Mouse (Mus musculus): ENCODE data around the gene Nsrp1.

The Nsrp1 gene

DNA sequence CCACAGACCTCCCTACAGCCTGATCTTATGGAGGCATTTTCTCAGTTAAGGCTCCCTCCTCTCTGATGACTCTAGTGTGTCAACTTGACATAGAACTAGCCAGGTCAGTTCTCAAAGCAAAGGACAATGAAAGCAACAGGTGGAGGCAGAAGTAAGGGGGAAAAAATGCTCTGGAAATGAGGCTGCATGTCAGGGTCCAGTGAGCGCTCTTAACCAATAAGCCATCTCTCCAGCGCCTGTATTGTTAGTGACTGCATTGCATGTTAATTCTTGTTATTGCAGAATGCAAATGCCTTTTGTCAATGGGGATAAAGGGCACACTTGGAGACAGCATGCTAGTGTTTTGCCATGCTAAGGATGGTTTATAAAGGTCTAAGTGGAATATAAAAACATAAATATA, 35.4 kb downstream of the Nsrp1 start:
- DNase-seq (ENCODE audit: low read depth, low spot score): peak; percentile 62

DNA sequence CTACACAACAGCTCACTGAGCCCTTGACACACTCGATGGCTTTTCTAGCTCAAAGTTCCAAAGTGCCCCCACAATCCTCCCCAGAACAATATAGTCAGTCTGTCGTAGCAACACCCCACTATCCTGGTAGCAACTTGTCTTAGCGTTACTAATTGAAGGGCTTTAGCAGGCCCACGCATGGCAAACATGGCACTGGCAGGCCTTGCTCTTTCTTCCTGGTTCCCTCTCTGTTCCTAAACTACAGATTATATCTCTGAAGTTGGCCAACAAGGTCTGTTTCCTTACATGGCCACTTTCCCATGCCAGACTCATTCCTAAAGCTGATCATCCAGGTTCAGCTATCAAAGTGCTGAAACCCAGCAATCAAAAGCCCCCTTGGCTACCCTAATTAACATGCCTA, 36.3 kb downstream of the Nsrp1 start:
- DNase-seq (ENCODE audit: low read depth, low spot score): no peak

DNA sequence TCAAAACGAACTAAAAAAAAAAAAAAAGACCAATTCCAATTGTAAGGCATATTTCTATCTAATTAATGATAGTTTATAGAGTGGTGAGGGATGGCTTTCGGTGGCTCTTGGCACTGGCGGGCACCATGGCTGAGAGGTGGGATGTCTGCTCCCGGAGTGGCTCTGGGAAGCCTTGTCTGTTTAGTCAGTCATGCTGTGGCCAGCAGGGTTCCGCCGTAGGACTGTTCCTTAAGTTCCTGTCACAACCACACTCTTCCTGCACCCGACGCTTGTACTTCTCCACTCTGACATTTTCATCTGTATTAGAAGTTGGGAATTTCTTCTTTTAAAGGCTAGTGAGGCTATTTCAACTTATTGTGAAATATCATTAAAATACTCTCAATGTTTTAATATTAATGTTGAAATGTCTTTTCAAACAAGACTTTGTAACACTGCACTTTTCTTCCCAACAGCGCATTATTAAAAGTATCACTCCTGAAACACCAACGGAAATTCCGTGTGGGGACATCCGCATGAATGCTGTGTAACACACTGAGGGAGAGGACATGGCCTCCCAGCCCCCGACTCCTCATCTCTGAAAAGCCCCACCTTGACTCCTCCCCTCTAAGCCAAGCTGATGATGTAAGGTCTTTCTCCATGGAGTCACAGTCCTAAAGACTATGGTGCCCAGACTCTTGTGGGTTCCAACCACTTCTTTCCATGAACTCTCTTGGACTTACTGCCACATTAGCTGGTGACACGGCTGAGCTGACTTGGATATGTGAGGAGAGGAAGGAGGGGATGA, 46.9 kb downstream of the Nsrp1 start:
- no peak for DNase-seq (ENCODE audit: low read depth, low spot score)

DNA sequence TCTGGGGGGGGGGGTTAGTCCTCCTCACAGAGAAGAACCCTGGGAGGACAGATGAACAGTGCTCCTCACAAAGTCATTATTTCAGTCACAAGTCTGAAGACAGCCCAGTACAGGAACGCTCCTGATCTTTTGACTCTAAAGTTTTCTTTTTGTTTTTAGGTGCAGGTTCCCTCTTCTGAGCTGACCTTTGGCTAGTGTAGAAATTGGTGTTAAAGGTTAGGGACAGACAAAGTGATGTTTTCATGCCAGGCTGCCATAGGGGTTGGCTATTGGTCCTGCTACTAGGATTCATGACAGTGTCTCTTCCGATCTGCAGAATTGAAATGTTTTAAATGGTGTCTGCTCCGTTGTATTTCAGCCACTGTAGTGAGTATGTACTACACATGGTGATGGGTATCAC, 50.1 kb downstream of the Nsrp1 start:
- no peak for DNase-seq (ENCODE audit: low read depth, low spot score)

DNA sequence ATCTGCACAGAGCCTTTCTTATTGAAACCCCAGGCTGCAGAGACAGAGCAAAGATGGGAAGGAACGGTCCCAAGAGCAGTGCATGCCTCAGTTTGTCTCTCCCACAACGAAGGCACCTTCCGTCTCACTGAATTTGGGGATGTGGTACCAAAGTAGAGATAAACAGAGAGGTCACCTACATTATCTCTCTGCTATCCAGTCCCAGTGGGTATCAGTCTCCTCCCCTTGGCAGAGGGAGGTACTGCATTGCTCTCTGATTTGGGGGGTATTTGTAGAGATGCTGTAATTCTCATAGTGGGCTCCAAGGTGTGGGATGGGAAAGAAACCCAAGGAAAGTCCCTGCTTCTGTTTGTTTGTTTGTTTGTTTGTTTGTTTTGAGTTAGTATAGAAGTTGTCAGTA, 51.7 kb downstream of the Nsrp1 start:
- DNase-seq (ENCODE audit: low read depth, low spot score): peak; percentile 12

DNA sequence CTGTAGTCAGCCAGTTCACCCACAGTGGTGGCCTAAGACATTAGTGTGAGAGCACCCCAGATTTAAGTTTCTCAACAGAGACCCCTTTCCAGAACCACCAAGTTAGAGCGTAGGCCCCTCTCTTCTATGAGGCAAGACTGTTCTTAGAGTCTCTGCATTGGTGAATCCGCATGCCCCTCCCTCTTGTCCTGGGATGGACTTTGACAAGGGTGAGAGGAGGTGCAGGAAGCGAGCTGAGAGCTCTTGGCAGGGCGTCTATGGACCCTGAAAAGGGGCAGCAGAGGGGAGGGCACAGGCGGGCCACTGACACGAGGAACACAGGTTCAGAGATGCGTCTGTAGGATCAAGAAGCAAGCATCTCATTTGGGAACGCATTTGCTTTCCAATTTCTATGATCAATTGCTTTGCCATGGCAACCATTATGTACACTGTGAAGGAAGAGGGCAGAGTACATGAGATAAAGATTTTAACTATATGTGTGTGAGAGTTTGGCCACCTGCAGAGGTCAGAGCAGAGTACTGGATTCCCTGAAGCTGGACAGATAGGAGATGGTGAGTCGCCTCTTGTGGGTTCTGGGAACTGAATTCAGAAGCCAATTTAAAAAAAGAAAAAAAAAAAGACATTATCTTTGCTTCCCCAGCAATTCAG, 56.4 kb downstream of the Nsrp1 start:
- DNase-seq (ENCODE audit: low read depth, low spot score): no peak

DNA sequence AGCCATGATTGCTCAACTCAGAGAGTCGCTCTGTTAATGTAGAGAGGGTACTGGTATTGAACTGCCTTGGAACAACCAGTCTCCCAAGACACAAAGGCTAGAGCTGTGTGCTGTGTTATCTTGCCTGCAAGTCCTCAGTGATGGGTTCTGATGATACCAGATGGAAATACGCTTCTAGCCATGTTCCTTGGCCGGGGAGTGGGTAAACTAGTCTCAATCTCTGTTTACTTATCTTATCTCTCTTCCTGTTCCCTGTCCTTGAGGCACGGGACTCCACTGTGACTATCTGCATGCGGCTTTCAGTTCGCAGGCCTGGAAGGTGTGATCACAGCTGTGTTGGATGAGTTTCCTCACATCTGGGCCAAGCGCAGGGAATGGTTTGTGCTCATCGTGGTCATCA, 58.7 kb downstream of the Nsrp1 start:
- DNase-seq (ENCODE audit: low read depth, low spot score): no peak

DNA sequence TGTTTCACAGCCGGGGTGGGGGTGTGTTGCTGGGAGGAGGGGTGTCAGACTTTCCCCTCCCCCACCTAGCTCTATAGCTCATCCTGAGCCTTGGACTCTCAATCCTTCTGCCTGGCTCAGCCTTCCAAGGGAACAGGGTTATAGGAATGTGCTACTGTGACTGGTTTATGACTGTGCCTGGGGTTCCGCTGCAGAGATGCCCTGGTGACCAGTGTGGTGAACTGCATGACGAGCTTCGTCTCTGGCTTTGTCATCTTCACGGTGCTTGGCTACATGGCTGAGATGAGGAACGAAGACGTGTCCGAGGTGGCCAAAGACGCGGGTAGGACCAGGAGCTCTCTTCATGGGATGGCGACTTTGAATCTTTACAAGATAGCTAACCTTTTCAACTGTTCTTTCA, 60.2 kb downstream of the Nsrp1 start:
- no peak for DNase-seq (ENCODE audit: low read depth, low spot score)

DNA sequence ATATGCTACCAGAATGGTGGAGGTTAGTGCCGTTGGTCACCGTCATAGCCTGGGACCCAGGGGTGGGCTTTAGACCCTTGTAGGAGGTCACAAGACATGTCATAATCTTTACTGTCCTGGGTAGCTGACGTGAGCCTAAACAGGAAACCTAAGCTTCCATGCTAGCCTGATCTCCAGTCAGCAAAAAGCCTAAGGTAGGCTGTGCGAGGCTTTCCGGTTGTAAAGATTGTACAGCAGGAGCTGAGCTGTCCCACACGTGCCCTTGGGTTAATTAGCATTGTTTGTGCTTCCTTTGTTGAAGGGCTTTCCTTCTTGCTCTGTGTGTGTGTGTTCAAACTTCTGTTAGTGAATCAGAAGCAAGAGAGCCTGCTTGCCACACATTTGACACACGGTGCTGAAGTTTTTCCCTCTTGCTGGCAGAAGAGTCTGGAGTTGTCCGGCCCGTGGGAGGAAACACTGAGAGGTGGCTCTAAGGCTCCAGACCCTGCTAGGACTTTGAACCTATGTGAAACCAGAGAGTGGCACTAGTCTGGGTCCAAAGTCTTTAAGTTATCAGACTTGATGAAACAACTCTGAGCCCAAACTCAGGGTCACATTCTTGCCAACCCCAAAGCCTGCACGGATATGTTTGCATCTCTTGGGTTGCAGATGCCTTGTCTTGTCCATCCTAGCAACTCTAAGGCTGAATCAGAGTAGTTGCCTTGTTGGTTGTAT, 67.3 kb downstream of the Nsrp1 start:
- no peak for DNase-seq (ENCODE audit: low read depth, low spot score)

DNA sequence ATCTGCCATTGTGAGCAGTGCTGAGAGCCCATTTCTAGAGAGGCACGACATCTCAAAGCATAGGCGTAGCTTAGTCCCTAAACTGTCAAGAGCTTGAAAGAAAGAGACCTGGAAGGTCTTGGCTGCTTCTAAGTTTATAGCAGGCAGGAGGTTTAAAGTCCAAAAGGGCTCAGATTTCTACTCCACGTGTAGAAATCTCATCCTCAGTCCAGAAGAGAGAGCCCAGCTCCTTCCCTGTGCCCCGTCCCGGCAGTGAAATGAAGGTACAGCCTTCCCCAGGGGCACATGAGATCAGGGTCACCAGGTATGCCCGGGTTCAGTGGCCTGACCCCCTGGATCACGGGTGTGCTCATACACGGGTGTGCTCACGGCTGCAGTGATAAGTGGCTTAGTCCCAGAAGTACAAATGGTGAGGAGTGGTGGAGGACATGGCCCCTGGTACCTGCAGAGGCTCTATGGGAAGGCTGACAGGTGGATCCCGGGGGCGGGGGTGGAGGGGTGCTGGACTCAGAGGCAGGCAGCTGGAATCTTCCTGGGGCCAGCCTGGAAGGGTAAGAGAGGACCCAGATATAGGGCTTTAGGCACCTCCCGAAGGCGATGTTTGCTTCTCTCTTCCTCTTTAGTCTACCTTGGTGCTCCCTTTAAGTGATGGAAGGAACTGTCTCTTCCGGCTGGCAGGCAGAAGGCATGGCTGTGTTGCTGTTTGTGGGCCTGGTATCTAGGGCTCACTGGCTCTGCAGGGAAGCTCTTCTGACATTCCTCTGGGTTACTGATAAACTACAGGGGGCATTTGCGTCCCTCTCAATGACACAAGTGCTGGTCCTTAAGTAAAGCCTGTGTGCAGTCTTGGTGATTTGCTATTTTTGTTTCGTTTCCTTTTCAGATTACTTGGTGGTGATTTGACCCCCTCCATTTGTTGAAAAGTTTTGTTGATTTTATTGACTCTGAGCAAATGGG, 68.9 kb downstream of the Nsrp1 start:
- DNase-seq (ENCODE audit: low read depth, low spot score): peak; percentile 22

DNA sequence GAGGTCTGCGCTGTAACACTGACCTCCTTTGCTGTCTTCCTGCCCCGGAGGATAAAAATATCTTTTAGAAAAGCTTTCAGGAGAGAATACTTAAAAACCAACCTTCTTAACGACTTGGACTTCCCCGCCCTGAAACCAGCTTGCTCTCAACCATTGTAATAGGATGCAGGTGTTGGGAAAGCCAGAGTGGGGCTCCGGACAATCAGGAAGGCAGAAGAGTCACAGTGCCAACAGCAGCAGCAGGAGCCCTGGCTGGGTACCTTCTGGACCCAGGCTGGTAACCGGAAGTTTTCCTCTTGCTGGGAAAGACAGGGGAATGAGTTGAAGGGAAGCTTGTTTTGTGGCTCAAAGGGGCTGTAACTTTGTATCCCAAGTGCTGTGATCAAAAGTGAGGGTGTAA, 71.6 kb downstream of the Nsrp1 start:
- no peak for DNase-seq (ENCODE audit: low read depth, low spot score)

DNA sequence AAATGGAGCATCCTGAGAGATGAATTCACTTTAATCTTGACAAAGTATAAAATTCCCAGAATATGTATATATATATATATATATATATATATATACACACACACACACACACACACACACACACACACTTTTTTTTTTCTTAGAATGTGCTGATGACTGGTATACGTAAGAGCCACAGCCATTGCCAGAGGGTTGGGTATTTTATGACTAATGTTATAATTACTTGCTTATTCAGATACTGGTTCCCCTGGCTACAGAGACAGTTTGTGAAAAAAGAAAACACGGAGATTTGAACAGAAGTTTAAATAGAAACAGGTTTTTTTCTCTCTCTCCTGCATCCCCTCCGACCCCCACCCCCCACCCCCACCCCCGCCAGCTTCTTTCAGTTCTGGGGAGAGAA, 72.4 kb downstream of the Nsrp1 start:
- DNase-seq (ENCODE audit: low read depth, low spot score): no peak

DNA sequence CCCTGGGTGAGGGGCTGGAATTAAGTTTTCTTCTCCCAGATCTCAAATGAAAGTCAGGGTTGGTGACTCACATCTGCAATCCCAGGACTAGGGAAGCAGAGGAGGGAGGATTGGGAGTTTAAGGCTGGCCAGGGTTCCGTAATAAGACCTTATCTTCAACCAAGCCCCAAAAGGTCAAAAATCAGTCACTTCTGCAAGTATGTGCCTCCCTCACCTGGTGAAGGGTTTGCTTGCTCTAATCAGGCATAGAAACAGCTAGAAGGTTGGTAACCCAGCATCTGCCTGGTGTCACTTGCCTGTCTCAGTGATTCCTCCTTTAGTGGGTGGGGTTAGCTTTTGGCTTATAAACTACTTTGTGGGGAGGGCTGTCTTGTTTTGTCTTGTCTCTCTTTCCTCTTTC, 75.9 kb downstream of the Nsrp1 start:
- no peak for DNase-seq (ENCODE audit: low read depth, low spot score)

DNA sequence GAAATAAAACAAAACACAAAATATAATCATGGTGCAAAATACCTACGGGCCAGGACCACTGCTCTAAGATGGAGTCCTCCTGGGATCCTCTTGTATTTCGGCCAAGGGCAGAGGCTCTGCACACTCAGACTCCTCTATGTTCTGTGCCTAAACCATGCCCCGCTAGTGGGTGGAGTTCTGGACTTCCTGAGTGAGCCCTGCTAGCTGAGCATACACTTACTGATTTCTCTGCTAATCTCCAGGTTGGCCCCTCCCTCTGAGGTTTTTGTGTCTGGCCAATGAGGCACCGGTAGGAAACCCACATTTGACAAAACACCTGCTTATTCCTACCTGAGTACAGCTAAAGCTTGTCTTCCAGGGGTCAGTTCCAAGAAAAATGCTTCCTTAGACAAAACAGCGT, 77.5 kb downstream of the Nsrp1 start:
- DNase-seq (ENCODE audit: low read depth, low spot score): no peak

DNA sequence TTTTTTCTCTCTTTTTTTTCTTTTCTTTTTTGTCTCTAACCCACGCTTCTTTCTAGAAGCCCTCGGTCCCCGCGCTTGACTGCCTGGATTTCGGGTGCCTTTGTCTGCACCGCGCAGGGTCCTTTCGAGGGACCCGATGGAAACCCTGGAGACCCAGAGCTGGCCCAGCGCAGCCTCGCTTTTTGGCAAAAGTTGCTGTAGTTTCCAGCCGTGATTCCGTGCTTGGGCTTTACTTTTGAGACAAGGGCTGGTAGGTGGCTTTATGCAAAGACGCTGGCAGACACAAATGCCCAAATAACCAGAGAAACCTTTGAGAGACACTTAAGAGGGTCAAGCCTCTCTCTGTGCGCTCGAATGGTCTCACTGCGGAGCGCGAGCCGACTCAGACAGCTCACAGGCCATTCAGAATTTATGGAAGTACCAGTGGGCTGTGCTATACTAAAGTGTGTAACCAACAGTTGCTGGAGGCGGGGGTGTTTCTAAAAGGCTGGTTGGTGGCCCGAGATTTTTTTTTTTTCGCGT, 79.5 kb downstream of the Nsrp1 start:
- DNase-seq (ENCODE audit: low read depth, low spot score): no peak

DNA sequence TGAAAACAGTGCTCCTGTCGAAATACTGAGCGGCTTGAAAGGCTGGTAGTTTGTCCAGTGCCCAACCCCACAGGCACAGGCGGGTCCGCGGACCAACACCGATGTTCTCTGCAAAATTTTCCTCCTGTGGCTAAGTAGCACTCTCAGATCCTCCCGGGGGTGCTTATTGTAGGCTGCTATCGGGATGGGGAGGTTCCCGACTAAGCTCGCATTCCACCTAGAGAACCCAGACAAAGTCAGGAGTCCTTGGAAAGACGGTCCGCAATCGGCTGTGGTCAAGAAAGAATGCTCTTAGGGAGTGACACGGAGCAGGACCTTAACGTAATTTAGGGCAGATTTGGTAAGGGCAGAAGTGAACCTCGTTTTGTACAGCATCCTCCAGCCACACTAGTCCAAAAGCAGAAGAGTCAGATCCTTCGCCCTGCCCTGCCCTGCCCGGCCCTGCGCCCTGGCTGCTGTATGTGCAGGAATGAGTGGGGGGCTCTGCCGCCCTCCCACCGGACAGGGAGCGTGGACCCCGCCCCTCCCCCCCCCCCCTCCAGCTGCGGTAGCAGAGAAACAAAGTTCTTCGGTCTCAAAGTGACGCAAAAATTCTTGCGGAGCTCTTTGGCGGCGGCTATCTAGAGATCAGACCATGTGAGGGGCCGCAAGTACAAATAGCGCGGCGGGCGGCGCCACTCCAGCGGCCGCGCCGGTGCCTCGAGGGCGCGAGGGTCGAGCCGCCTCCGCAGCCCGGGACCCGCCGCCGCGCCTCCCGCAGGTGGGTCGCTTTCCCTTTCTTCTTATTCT, 80.1 kb downstream of the Nsrp1 start, which contains the start of gene Slc6a4:
Slc6a4 (plus strand) TSS at position 688 of the 789 bp plus-strand sequence.
- no peak for DNase-seq (ENCODE audit: low read depth, low spot score)

DNA sequence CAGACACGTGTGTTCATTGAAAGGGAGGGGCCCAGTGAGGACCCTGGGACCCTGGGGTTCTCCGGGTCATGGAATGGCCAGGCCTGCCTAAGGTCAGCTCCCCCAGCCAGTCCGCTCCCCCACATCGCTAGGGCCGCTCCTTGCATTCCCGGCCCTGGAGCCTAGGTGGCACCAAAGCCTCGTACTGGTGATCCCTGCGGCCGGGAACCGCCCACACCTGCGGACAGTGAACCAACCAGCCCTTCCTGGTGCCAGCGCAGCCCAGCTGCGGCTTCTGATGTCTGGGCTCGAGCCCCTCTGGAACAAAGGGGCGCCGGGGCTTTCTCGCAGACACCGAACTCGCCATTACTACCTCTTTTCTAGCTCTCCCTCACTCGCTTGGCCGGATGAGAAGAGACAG, 80.9 kb downstream of the Nsrp1 start:
- DNase-seq (ENCODE audit: low read depth, low spot score): peak; percentile 85

DNA sequence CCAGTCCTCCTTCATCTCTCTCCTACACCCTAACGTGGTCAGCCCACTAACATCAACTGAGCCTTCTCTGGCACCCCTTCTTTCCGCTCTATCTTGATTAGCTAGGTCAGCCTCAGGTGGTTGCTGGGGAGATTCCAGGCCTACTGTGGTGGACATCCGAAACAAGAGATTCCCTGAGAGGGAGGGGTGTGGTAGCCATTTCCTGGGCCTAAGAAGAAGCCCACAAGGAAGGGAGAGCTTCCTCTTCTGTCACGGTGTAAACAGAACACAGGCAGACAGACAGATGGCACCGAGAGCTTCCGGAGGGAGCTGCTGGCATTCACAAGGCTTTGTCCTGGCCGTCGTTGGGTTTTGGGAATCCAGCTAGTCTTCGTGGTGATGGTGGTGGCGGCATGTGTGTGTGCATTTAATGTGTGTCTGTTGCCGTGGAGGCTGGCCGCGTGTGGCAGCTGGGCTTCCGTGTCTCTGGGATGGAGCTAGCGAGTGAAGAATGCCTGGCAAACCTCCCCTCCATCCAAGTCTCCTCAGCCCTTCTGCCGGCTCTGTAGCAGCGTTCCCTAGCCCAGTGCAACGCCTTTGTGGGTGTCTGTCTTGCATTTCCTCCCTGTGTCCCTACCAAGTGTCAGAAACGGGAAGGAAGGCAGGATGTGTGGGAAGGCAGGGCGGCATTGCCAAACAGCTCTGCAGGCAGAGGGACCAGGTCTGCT, 82.1 kb downstream of the Nsrp1 start:
- no peak for DNase-seq (ENCODE audit: low read depth, low spot score)
